Mouse (Mus musculus) G1E (cell line): ENCODE data around the gene Dlgap1.

Experiments
- CTCF ChIP-seq: IDR thresholded peaks from 2 replicates; pipeline ENCODE4 v1.5.1; 2012; ENCODE audit warnings: low read depth, low read length, inconsistent platforms, mixed read lengths
- GATA1 ChIP-seq: IDR thresholded peaks from 2 replicates; pipeline ENCODE4 v1.6.1; 2012; ENCODE audit warnings: borderline replicate concordance, low read length, inconsistent platforms, mixed read lengths

- TF ChIP-seq CTCF = no peak
- no peak for TF ChIP-seq GATA1
Measured at GRCm38 (mm10) chr17:70252476-70252875, 283.6 kb downstream of the Dlgap1 start.
